Mouse (Mus musculus): ENCODE measurements around the gene Nav2.

GRCm38 (mm10) chr7:49181010-49181409 is 272.5 kb downstream of the Nav2 start:
- no peak for TF ChIP-seq POLR2A (IDR thresholded peaks at IDR 0.05; ENCODE audit: insufficient read depth, low read depth, low read length)
- TF ChIP-seq CTCF (IDR thresholded peaks at IDR 0.05): no peak

Measured in heart, adult 2 months (tissue).